Mouse (Mus musculus) spleen, adult 2 months (tissue): ENCODE data around the gene Slc27a2. TPM values are rescaled to one million over a fixed set of nuclear protein-coding genes. Genes with fewer than 3 reads are reported as not detected.

Experiments
- DNase-seq, 2 experiments: peaks; one replicate each; pipeline versions ENCODE4 v3.0.0 to v3.0.0-alpha.2; 2012 to 2021; ENCODE audit warnings: low spot score in 2 of 2, low read depth in 1 of 2
- H3K27ac ChIP-seq: fragments of 200-500 bp; 2 replicates; pipeline ENCODE4 v1.5.1; 2012; ENCODE audit warnings: low read length, inconsistent platforms; ENCODE audit not compliant: insufficient read depth
- H3K27me3 ChIP-seq: fragments of 200-500 bp; 2 replicates; pipeline ENCODE4 v1.6.1; 2012; ENCODE audit warnings: mild to moderate bottlenecking, moderate library complexity, low read length, inconsistent platforms; ENCODE audit not compliant: control insufficient read depth, insufficient read depth
- H3K36me3 ChIP-seq: fragments of 200-500 bp; 2 replicates; pipeline ENCODE4 v1.6.1; 2012; ENCODE audit warnings: mild to moderate bottlenecking, low read length, inconsistent platforms; ENCODE audit not compliant: control insufficient read depth, insufficient read depth
- H3K4me1 ChIP-seq: fragments of 200-500 bp; 2 replicates; pipeline ENCODE4 v1.6.1; 2011; ENCODE audit warnings: inconsistent platforms; ENCODE audit not compliant: control insufficient read depth, insufficient read depth, insufficient read length
- H3K4me3 ChIP-seq: fragments of 200-500 bp; 2 replicates; pipeline ENCODE4 v1.5.1; 2011; ENCODE audit warnings: mild to moderate bottlenecking, inconsistent platforms; ENCODE audit not compliant: insufficient read depth, insufficient read length; ENCODE audit errors: extremely low read depth
- CTCF ChIP-seq: fragments of 200-500 bp; IDR thresholded peaks from 2 replicates; pipeline ENCODE4 v1.5.1; 2011; ENCODE audit warnings: mild to moderate bottlenecking, inconsistent platforms; ENCODE audit not compliant: insufficient read depth, insufficient read length, insufficient replicate concordance; ENCODE audit errors: extremely low read depth
- POLR2A ChIP-seq: fragments of 200-500 bp; IDR thresholded peaks from 2 replicates; pipeline ENCODE4 v1.6.1; 2011; ENCODE audit warnings: low read depth, low read length, inconsistent platforms
- WGBS: fragments of 180-500 bp; shearing (Covaris S2); methylation state at CpG from one replicate; pipeline ENCODE4 v1.1.7; 2018; 5-methylcytosine and 5-hydroxymethylcytosine counted together
- polyA plus RNA-seq: library from polyadenylated mRNA; depleted of rRNA; stranded (reverse); fragments of >200 nt; gene quantifications from 2 replicates; pipeline ENCODE4 v1.2.3, GENCODE M21; 2012

Slc27a2 gene
- polyA plus RNA-seq, 1 experiment: 0.57 TPM

- 46% methylated on average over 8 of the region's 8 CpGs for WGBS
- TF ChIP-seq POLR2A (no peak), CTCF (no peak)
- no peak for DNase-seq
- H3K4me3 ChIP-seq: no peak overlapping the region
- no peak overlapping the region for H3K27ac ChIP-seq
- no peaks in the 10 kb centered on the region for H3K36me3 ChIP-seq
- H3K4me1 ChIP-seq: no peaks in the 10 kb centered on the region
- no peaks in the 10 kb centered on the region for H3K27me3 ChIP-seq
Observed at GRCm38 (mm10) chr2:126618470-126619179, 66.4 kb downstream of the Slc27a2 start.

- Histone ChIP-seq H3K27ac (no peak within 1 kb of the TSS), H3K27me3 (no peaks in the 10 kb centered on the region), H3K4me3 (no peak within 1 kb of the TSS), H3K4me1 (no peaks in the 10 kb centered on the region), H3K36me3 (no peaks in the 10 kb centered on the region)
- 72% methylated on average over 14 of the region's 14 CpGs for WGBS
- TF ChIP-seq CTCF (no peak), POLR2A (no peak)
- DNase-seq: no peak
Observed at GRCm38 (mm10) chr2:126619249-126619704, 67.1 kb downstream of the Slc27a2 start, which contains the start of gene Hdc. Gene Hdc, minus strand, starts transcription at chr2:126619299.

- no peak overlapping the region for H3K4me3 ChIP-seq
- WGBS: 89% methylated on average over 2 of the region's 2 CpGs
- no peaks in the 10 kb centered on the region for H3K4me1 ChIP-seq
- H3K36me3 ChIP-seq: no peaks in the 10 kb centered on the region
- no peak overlapping the region for H3K27ac ChIP-seq
- H3K27me3 ChIP-seq: no peaks in the 10 kb centered on the region
- no peak for TF ChIP-seq CTCF
- TF ChIP-seq POLR2A: no peak
- DNase-seq: no peak
Observed at GRCm38 (mm10) chr2:126622455-126622854, 70.2 kb downstream of the Slc27a2 start.

- peaks cover 3% of the 10 kb centered on the region; the same call in 1 of the 2 replicates for H3K36me3 ChIP-seq
- DNase-seq: no peak
- no peaks in the 10 kb centered on the region for H3K27me3 ChIP-seq
- H3K4me3 ChIP-seq: no peak overlapping the region
- H3K4me1 ChIP-seq: no peaks in the 10 kb centered on the region
- TF ChIP-seq POLR2A: no peak
- no peak for TF ChIP-seq CTCF
- no peak overlapping the region for H3K27ac ChIP-seq
Observed at GRCm38 (mm10) chr2:126623138-126623537, 70.9 kb downstream of the Slc27a2 start.

GRCm38 (mm10) chr2:126628455-126628995, 76.3 kb downstream of the Slc27a2 start:
- Histone ChIP-seq H3K4me3 (no peak overlapping the region), H3K4me1 (no peaks in the 10 kb centered on the region), H3K27ac (no peak overlapping the region), H3K27me3 (no peaks in the 10 kb centered on the region), H3K36me3 (peaks cover 14% of the 10 kb centered on the region)
- no peak for TF ChIP-seq POLR2A
- TF ChIP-seq CTCF: no peak
- DNase-seq: no peak
- WGBS: 92% methylated on average over 9 of the region's 9 CpGs

GRCm38 (mm10) chr2:126633165-126633564, 81.0 kb downstream of the Slc27a2 start:
- H3K4me1 ChIP-seq: no peaks in the 10 kb centered on the region
- WGBS: 90% methylated on average over 2 of the region's 2 CpGs

More at GRCm38 (mm10) chr2:126633165-126633564, 81.0 kb downstream of the Slc27a2 start:
- H3K4me3 ChIP-seq: no peak overlapping the region
- H3K27ac ChIP-seq: no peak overlapping the region
- no peaks in the 10 kb centered on the region for H3K27me3 ChIP-seq
- TF ChIP-seq CTCF (no peak), POLR2A (no peak)
- peaks cover 15% of the 10 kb centered on the region for H3K36me3 ChIP-seq
- DNase-seq: no peak
